Mouse (Mus musculus): ENCODE results near the gene Mapk1ip1l. TPM values are rescaled to one million over a fixed set of nuclear protein-coding genes. Genes with fewer than 3 reads are reported as not detected.

Mapk1ip1l gene
- polyA plus RNA-seq, 2 experiments = 19.1 to 26.3 TPM

DNA sequence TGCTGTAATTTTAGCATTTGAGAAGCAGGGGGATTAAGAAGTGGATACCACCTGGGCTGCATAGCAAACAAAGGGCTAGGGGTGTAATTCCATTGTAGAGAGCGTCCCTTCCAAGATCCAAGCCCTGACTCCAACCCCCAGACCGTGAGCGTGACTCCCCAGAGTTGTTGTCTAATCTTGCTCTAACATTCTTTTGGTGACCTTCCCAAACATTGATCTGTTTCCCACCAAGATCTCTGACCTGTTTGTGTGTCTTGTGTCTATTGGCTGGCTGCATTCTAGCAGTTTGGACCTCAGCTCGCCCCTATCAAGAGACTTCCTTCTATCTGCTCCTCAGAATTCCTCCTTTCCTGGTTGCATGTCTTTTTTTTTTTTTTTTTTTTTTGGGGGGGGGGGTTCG, 11.0 kb upstream of the Mapk1ip1l start:
- DNase-seq (ENCODE audit: low read depth in 3 of 3, low spot score in 3 of 3) (no peak), ATAC-seq (ENCODE audit: insufficient read depth) (no peak)
- Histone ChIP-seq H3K4me1 (replicated peaks; ENCODE audit: control insufficient read depth in 2 of 2, insufficient read depth in 2 of 2, low read length in 1 of 2) (peaks cover 4 to 11% of the 10 kb centered on the region in 2 experiments; a peak in 3 of 4 replicates), H3K9me3 (ENCODE audit: control insufficient read depth, low read length) (no peaks in the 10 kb centered on the region), H3K9ac (replicated peaks) (no peak overlapping the region), H3K27ac (no peak overlapping the region), H3K4me2 (ENCODE audit: low read depth) (no peak overlapping the region), H3K4me3 (ENCODE audit: insufficient read depth in 1 of 2, low read depth in 2 of 2, low read length in 2 of 2) (no peak overlapping the region), H3K36me3 (replicated peaks; ENCODE audit: control insufficient read depth, insufficient read depth, low read depth) (peaks cover 14% of the 10 kb centered on the region), H3K27me3 (ENCODE audit: control insufficient read depth, insufficient read depth, low read length) (no peaks in the 10 kb centered on the region)
- 67% methylated on average over 4 of the region's 5 CpGs for WGBS (ENCODE audit: insufficient replicate concordance)
- TF ChIP-seq CTCF (IDR thresholded peaks at IDR 0.05; ENCODE audit: low read depth) = no peak
- no peak for TF ChIP-seq EP300 (IDR thresholded peaks at IDR 0.05; ENCODE audit: low read depth)

DNA sequence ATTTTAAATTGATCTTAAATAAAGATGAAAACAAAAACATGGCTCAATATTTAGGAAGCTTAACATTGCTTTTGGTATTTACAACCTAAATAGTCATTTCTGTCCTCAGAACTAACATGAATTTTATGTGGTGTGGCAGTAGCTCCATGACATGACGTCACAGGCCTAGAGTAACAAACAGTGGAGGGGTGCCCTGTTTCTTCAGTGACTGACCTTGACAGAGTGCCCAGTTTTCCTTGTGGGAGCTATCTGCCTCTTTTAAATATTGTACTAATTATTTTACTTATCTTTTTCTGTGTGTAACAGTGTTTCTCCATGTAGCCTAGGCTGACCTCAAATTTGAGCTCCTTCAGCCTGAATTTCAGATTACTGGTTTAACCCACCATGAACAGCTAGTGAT, 6.3 kb upstream of the Mapk1ip1l start:
- peaks cover 11% of the 10 kb centered on the region for H3K36me3 ChIP-seq (replicated peaks; ENCODE audit: control insufficient read depth, insufficient read depth, low read depth)
- peaks cover 2 to 12% of the 10 kb centered on the region in 2 experiments for H3K4me1 ChIP-seq (replicated peaks; ENCODE audit: control insufficient read depth in 2 of 2, insufficient read depth in 2 of 2, low read length in 1 of 2)
- no peak overlapping the region for H3K27ac ChIP-seq
- DNase-seq (ENCODE audit: low read depth in 3 of 3, low spot score in 3 of 3) = no peak
- 82% methylated on average over 1 of the region's 1 CpGs for WGBS (ENCODE audit: insufficient replicate concordance)
- no peak for ATAC-seq (ENCODE audit: insufficient read depth)
- no peak overlapping the region for H3K4me3 ChIP-seq (ENCODE audit: insufficient read depth in 1 of 2, low read depth in 2 of 2, low read length in 2 of 2)
- no peaks in the 10 kb centered on the region for H3K9me3 ChIP-seq (ENCODE audit: control insufficient read depth, low read length)
- no peak overlapping the region for H3K4me2 ChIP-seq (ENCODE audit: low read depth)
- H3K9ac ChIP-seq (replicated peaks) = no peak overlapping the region
- H3K27me3 ChIP-seq (ENCODE audit: control insufficient read depth, insufficient read depth, low read length) = no peaks in the 10 kb centered on the region
- TF ChIP-seq EP300 (IDR thresholded peaks at IDR 0.05; ENCODE audit: low read depth) = no peak
- TF ChIP-seq CTCF (IDR thresholded peaks at IDR 0.05; ENCODE audit: low read depth) = no peak

DNA sequence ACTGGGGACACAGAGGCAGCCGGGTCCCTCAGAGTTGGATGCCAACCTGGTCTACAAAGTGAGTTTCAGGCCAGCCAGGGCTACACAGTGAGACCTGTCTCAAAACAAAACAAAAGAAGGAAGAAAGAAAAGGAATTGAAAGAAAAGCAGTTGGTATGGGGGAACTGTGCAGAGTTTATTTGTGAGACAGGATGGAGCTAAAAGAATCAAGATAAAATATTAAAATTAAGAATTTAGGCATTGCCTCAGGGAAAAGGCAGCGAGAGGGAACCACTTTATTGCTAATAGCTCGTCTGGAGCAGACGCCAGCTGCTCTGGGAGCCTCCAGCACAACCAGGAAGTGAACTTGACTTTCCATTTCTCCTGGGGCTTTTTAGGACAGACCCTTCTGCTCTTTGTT, 3.9 kb upstream of the Mapk1ip1l start:
- H3K4me2 ChIP-seq (ENCODE audit: low read depth) = no peak overlapping the region; the same call in 1 of the 2 replicates

DNA sequence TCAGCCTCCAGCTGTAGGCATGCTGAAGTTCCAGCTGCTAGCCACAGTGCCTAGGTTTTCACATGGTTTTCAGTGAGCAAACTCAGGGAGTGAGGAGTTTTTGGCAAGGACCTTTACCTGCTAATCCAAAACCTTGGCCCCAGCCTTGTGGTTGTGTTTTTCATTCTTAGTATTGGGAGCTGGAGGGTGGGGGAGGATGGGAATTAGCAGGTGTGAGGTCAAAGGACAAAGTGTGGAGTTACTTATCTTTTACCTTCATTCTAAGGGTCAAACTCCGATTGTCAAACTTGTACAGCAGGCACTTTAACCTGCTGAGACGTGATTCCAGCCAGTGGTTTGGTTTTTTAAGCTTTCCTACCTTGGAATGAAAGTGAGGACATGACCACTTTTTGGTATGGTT, 1.8 kb upstream of the Mapk1ip1l start:
- no peaks in the 10 kb centered on the region for H3K27me3 ChIP-seq (ENCODE audit: control insufficient read depth, insufficient read depth, low read length)
- no peak overlapping the region for H3K27ac ChIP-seq
- TF ChIP-seq CTCF (IDR thresholded peaks at IDR 0.05; ENCODE audit: low read depth) = no peak
- no peak for TF ChIP-seq EP300 (IDR thresholded peaks at IDR 0.05; ENCODE audit: low read depth)
- H3K9me3 ChIP-seq (ENCODE audit: control insufficient read depth, low read length) = no peaks in the 10 kb centered on the region
- WGBS (ENCODE audit: insufficient replicate concordance) = 41% methylated on average over 2 of the region's 2 CpGs
- ATAC-seq (ENCODE audit: insufficient read depth) (no peak), DNase-seq (ENCODE audit: low read depth in 3 of 3, low spot score in 3 of 3) (no peak)
- peaks cover 24 to 25% of the 10 kb centered on the region in 2 experiments for H3K4me1 ChIP-seq (replicated peaks; ENCODE audit: control insufficient read depth in 2 of 2, insufficient read depth in 2 of 2, low read length in 1 of 2)
- H3K4me3 ChIP-seq (ENCODE audit: insufficient read depth in 1 of 2, low read depth in 2 of 2, low read length in 2 of 2) = no peak overlapping the region
- H3K9ac ChIP-seq (replicated peaks) = no peak overlapping the region
- no peaks in the 10 kb centered on the region; the same call in 1 of the 2 replicates for H3K36me3 ChIP-seq (replicated peaks; ENCODE audit: control insufficient read depth, insufficient read depth, low read depth)
- H3K4me2 ChIP-seq (ENCODE audit: low read depth) = peak overlapping the region; percentile 23; the same call in 1 of the 2 replicates

More for the DNA sequence above, 3.9 kb upstream of the Mapk1ip1l start:
- no peak for ATAC-seq (ENCODE audit: insufficient read depth)
- no peak for TF ChIP-seq CTCF (IDR thresholded peaks at IDR 0.05; ENCODE audit: low read depth)
- TF ChIP-seq EP300 (IDR thresholded peaks at IDR 0.05; ENCODE audit: low read depth) = no peak
- no peak overlapping the region for H3K9ac ChIP-seq (replicated peaks)
- WGBS (ENCODE audit: insufficient replicate concordance) = 68% methylated on average over 4 of the region's 4 CpGs
- H3K9me3 ChIP-seq (ENCODE audit: control insufficient read depth, low read length) = no peaks in the 10 kb centered on the region
- no peak overlapping the region for H3K27ac ChIP-seq
- H3K4me1 ChIP-seq (replicated peaks; ENCODE audit: control insufficient read depth in 2 of 2, insufficient read depth in 2 of 2, low read length in 1 of 2) = peaks cover 13 to 20% of the 10 kb centered on the region in 2 experiments
- peaks cover 11% of the 10 kb centered on the region for H3K36me3 ChIP-seq (replicated peaks; ENCODE audit: control insufficient read depth, insufficient read depth, low read depth)
- no peak for DNase-seq (ENCODE audit: low read depth in 3 of 3, low spot score in 3 of 3)
- H3K27me3 ChIP-seq (ENCODE audit: control insufficient read depth, insufficient read depth, low read length) = no peaks in the 10 kb centered on the region
- no peak overlapping the region for H3K4me3 ChIP-seq (ENCODE audit: insufficient read depth in 1 of 2, low read depth in 2 of 2, low read length in 2 of 2)

DNA sequence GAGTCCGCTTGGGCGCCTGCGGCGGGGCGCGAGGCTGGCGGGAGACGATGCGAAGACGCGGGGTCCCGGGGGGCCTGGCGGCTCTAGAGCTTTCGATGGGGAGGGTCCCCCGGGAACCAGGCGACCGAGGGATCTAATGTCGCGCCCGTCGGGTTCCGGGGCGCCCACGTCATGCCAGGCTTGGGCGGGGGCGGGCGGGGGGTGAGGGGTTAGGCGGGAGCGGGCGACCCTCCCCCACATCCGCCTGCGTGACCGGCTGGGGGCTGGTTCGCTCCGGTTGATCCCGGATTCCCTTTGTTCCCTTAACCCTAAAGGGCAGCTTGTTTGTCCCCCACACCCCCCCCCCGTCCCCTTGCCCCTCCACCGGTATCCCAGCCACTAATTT, 334 bp downstream of the Mapk1ip1l start:
- H3K4me1 ChIP-seq (replicated peaks; ENCODE audit: control insufficient read depth in 2 of 2, insufficient read depth in 2 of 2, low read length in 1 of 2) = peaks cover 24 to 31% of the 10 kb centered on the region in 2 experiments
- DNase-seq (ENCODE audit: low read depth in 3 of 3, low spot score in 3 of 3) (no peak), ATAC-seq (ENCODE audit: insufficient read depth) (peak; percentile 49; the same call in 1 of the 2 replicates)
- TF ChIP-seq EP300 (IDR thresholded peaks at IDR 0.05; ENCODE audit: low read depth) = no peak
- no peak for TF ChIP-seq CTCF (IDR thresholded peaks at IDR 0.05; ENCODE audit: low read depth)
- under 1% methylated on average over 37 of the region's 38 CpGs for WGBS (ENCODE audit: insufficient replicate concordance)
- no peaks in the 10 kb centered on the region for H3K27me3 ChIP-seq (ENCODE audit: control insufficient read depth, insufficient read depth, low read length)
- peak overlapping the region; percentile 84 for H3K4me2 ChIP-seq (ENCODE audit: low read depth)
- H3K27ac ChIP-seq = peak overlapping the region; percentile 74
- H3K4me3 ChIP-seq (ENCODE audit: insufficient read depth in 1 of 2, low read depth in 2 of 2, low read length in 2 of 2) = peak overlapping the region; percentile 92 to 97
- H3K9me3 ChIP-seq (ENCODE audit: control insufficient read depth, low read length) = no peaks in the 10 kb centered on the region
- H3K9ac ChIP-seq (replicated peaks) = peak overlapping the region; percentile 99
- peaks cover 4% of the 10 kb centered on the region; the same call in 1 of the 2 replicates for H3K36me3 ChIP-seq (replicated peaks; ENCODE audit: control insufficient read depth, insufficient read depth, low read depth)

Data from liver, embryonic 14.5 days (tissue).